Mouse (Mus musculus) heart, adult 2 months (tissue): ENCODE measurements around the gene Sult6b2.

Experiments
- CTCF ChIP-seq: fragments of 200-600 bp; IDR thresholded peaks from 2 replicates; pipeline ENCODE4 v1.8.1; 2022; ENCODE audit warnings: antibody characterized with exemption, mild to moderate bottlenecking, moderate library complexity
- POLR2A ChIP-seq: fragments of 200-500 bp; IDR thresholded peaks from 2 replicates; pipeline ENCODE4 v1.6.1; 2011; ENCODE audit warnings: mild to moderate bottlenecking, low read depth, low read length, control low read depth; ENCODE audit not compliant: insufficient read depth

DNA sequence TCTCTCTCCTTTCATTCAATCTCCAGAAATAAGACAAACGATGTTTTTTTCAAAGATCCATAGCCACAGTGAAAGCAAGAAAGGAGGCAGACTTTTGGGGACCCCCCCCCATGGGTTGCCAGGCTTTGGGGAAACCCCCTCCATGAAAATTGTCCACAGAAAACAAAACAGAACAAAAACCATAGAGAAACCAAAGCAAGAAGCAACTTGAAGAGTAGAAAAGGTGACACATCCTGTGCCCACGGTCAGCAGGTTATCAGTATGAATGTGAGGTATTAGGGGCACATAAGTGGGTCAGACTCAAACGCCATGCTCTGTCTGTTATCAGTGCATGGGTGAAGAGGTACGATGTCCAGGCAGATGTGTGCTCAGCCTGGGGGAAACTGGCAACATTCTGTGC lies 30.6 kb upstream of the Sult6b2 start:
- no peak for TF ChIP-seq POLR2A
- no peak for TF ChIP-seq CTCF
